Mouse (Mus musculus) mature B cell (primary cell): Measurements from ENCODE around the gene Trim6.
"Not testable (repeated sequence)": the region's sequence is repeated elsewhere in the genome, so short reads cannot be mapped to it uniquely, and the experiment has no call there.

Experiments used
- in situ Hi-C: fragments of 300-500 bp; cut with MboI; formaldehyde crosslinking; loops from 2 replicates; pipeline ENCODE4 v1.14.3; 2019

Gene Trim6

GRCm38 (mm10) chr7:104218701-104219569, at the start of gene Trim6:
Gene Trim6, plus strand, starts transcription at chr7:104218793.
- in situ Hi-C loops = no loop called here

GRCm38 (mm10) chr7:104169634-104170204, 48.9 kb upstream of the Trim6 start:
- in situ Hi-C loops = no loop called here

- in situ Hi-C loops = loop anchor here (25.0 kb wide), 1 partner anchor 437 kb away; the partner anchor contains the start of genes Olfr655, Olfr656 and Olfr657
Measured at GRCm38 (mm10) chr7:104175085-104175484, 43.5 kb upstream of the Trim6 start.

GRCm38 (mm10) chr7:104178422-104179054, 40.1 kb upstream of the Trim6 start:
- in situ Hi-C loops = loop anchor here (25.0 kb wide), 1 partner anchor 434 kb away; the partner anchor contains the start of genes Olfr655, Olfr656 and Olfr657

GRCm38 (mm10) chr7:104179074-104179473, 39.5 kb upstream of the Trim6 start:
- in situ Hi-C loops = loop anchor here (25.0 kb wide), 1 partner anchor 433 kb away; the partner anchor contains the start of genes Olfr655, Olfr656 and Olfr657

- in situ Hi-C loops = loop anchor here (25.0 kb wide), 1 partner anchor 429 kb away; the partner anchor contains the start of genes Olfr655, Olfr656 and Olfr657
Measured at GRCm38 (mm10) chr7:104183292-104183691, 35.3 kb upstream of the Trim6 start, which contains the start of gene Olfr648. Gene Olfr648, minus strand, starts transcription at chr7:104183392.

GRCm38 (mm10) chr7:104191275-104191674, 27.3 kb upstream of the Trim6 start:
- in situ Hi-C loops = loop anchor here (25.0 kb wide), 1 partner anchor 421 kb away; the partner anchor contains the start of genes Olfr655, Olfr656 and Olfr657

GRCm38 (mm10) chr7:104195885-104196284, 22.7 kb upstream of the Trim6 start, which contains the start of gene Olfr649:
Gene Olfr649, minus strand, starts transcription at chr7:104195985.
- in situ Hi-C loops = loop anchor here (25.0 kb wide), 1 partner anchor 416 kb away; the partner anchor contains the start of genes Olfr655, Olfr656 and Olfr657

- in situ Hi-C loops = loop anchor here (25.0 kb wide), 1 partner anchor 412 kb away; the partner anchor contains the start of genes Olfr655, Olfr656 and Olfr657
Measured at GRCm38 (mm10) chr7:104199822-104200221, 18.8 kb upstream of the Trim6 start.

GRCm38 (mm10) chr7:104206197-104206596, 12.4 kb upstream of the Trim6 start:
- in situ Hi-C loops = no loop called here

GRCm38 (mm10) chr7:104216011-104216535, 2.5 kb upstream of the Trim6 start:
- in situ Hi-C loops = no loop called here

GRCm38 (mm10) chr7:104217881-104218280, 712 bp upstream of the Trim6 start:
- in situ Hi-C loops = no loop called here

GRCm38 (mm10) chr7:104231203-104231602, 12.6 kb downstream of the Trim6 start:
- in situ Hi-C loops = no loop called here

GRCm38 (mm10) chr7:104240857-104241256, 22.3 kb downstream of the Trim6 start:
- in situ Hi-C loops = loop anchor here (5.0 kb wide), 1 partner anchor 41 kb away; no protein-coding TSS in a partner anchor

GRCm38 (mm10) chr7:104243616-104244015, 25.0 kb downstream of the Trim6 start:
- in situ Hi-C loops = loop anchor here (5.0 kb wide), 1 partner anchor 39 kb away; no protein-coding TSS in a partner anchor

GRCm38 (mm10) chr7:104244287-104245181, 25.9 kb downstream of the Trim6 start, which contains the start of gene Trim34a:
Gene Trim34a, plus strand, starts transcription at chr7:104244457.
- in situ Hi-C loops = loop anchor here (5.0 kb wide), 1 partner anchor 38 kb away; no protein-coding TSS in a partner anchor

GRCm38 (mm10) chr7:104260380-104260779, 41.8 kb downstream of the Trim6 start:
- in situ Hi-C loops = not testable (repeated sequence)

GRCm38 (mm10) chr7:104265335-104265734, 46.7 kb downstream of the Trim6 start:
- in situ Hi-C loops = not testable (repeated sequence)

GRCm38 (mm10) chr7:104279361-104279760, 60.8 kb downstream of the Trim6 start:
- in situ Hi-C loops = not testable (repeated sequence)
